Mouse (Mus musculus): Measurements from ENCODE around the gene Trpc5os. TPM values are rescaled to one million over a fixed set of nuclear protein-coding genes. Genes with fewer than 3 reads are reported as not detected.

Gene Trpc5os
- total RNA-seq (2014; rRNA removed), result not detected in 2 replicates
- polyA plus RNA-seq (2015; fragmentation: Nextera tagmentation; extraction: Ambion mirVana), result not detected in 2 replicates

DNA sequence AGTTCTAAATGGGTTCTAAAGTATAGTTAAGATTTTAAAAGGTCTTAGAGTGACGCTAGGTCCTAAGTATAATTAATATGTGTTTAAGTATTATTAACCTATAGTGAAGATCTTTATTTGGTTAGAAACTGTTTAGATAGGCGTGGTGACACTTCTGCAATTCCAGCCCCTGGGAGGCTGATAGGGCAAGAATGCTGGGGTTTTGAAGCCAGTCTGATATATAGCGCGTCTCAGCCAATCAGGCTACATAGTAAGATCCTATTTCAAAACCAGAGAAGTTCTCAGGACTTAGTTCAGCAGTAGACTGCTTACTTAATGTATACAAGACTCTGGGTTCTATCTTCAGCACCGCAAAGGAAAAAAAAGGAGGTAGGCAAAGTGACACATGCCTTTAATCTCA is at the start of gene Trpc5os:
TSS of gene Trpc5os (plus strand) at position 301 of the 400 bp plus-strand sequence.
- TF ChIP-seq CTCF (IDR thresholded peaks at IDR 0.05; ENCODE audit: low read depth), result no peak
- Histone ChIP-seq H3K4me3 (ENCODE audit: low read depth, low read length) (no peak within 1 kb of the TSS), H3K36me3 (ENCODE audit: insufficient read depth) (no peaks in the 10 kb centered on the region), H3K9ac (no peak within 1 kb of the TSS), H3K4me1 (ENCODE audit: insufficient read depth) (no peaks in the 10 kb centered on the region), H3K4me2 (ENCODE audit: low read depth) (no peak within 1 kb of the TSS), H3K9me3 (ENCODE audit: low read length) (no peaks in the 10 kb centered on the region), H3K27me3 (ENCODE audit: insufficient read depth, low read length) (no peaks in the 10 kb centered on the region), H3K27ac (ENCODE audit: low read depth, low read length) (no peak within 1 kb of the TSS)
- ATAC-seq (no peak), DNase-seq (no peak)
- WGBS, result 86% methylated on average over 5 of the region's 5 CpGs

DNA sequence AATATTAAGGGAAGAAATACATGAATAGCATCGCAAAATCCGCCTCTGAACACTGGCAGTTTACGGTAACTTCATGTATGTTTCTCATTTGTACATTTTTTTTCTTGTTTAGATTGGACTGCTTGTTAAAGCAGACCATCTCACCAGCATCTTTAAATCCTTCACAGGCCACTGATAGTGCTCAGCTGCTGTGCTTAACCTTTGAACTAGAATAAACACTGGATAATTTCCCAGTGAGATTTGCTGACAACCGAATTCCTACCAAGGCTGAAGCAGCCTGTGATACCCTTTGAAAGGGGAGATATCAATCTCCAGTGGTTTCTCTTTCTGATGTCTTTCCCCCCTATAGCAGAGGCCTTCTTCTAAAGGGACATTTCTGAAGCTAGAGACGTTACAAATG is 48.3 kb upstream of the Trpc5os start:
- no peaks in the 10 kb centered on the region for H3K4me1 ChIP-seq (ENCODE audit: insufficient read depth)
- H3K27ac ChIP-seq (ENCODE audit: low read depth, low read length), result no peak overlapping the region
- no peak overlapping the region for H3K4me3 ChIP-seq (ENCODE audit: low read depth, low read length)
- WGBS, result 88% methylated on average over 5 of the region's 5 CpGs
- no peak for TF ChIP-seq CTCF (IDR thresholded peaks at IDR 0.05; ENCODE audit: low read depth)
- no peak overlapping the region for H3K9ac ChIP-seq
- H3K27me3 ChIP-seq (ENCODE audit: insufficient read depth, low read length), result no peaks in the 10 kb centered on the region
- DNase-seq (no peak), ATAC-seq (no peak)
- H3K4me2 ChIP-seq (ENCODE audit: low read depth), result no peak overlapping the region
- no peaks in the 10 kb centered on the region for H3K36me3 ChIP-seq (ENCODE audit: insufficient read depth)
- no peaks in the 10 kb centered on the region for H3K9me3 ChIP-seq (ENCODE audit: low read length)

DNA sequence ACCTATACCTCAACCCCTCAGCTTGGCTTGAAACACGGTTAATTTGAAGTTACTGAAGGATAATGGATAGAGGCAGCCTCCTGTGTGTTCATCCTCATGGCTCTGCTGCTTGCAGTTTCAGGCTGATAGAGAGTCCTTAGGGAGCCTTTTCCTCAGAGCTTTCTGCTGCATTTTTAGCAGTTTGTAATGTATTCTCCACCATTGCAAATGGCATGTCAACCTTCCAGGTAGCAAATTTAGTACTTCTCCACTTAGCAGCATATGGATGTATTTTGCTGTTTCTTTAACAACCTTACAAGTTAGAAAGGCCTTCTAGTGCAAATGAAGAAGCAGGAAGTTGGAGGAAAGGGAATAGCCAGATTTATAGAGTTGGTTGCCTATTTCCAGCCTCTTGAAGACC is 36.1 kb upstream of the Trpc5os start:
- WGBS, result 38% methylated on average over 1 of the region's 1 CpGs
- Histone ChIP-seq H3K9ac (no peak overlapping the region), H3K4me2 (ENCODE audit: low read depth) (no peak overlapping the region), H3K4me3 (ENCODE audit: low read depth, low read length) (no peak overlapping the region), H3K9me3 (ENCODE audit: low read length) (no peaks in the 10 kb centered on the region), H3K36me3 (ENCODE audit: insufficient read depth) (no peaks in the 10 kb centered on the region), H3K27me3 (ENCODE audit: insufficient read depth, low read length) (no peaks in the 10 kb centered on the region), H3K27ac (ENCODE audit: low read depth, low read length) (no peak overlapping the region), H3K4me1 (ENCODE audit: insufficient read depth) (no peaks in the 10 kb centered on the region)
- TF ChIP-seq CTCF (IDR thresholded peaks at IDR 0.05; ENCODE audit: low read depth), result no peak
- ATAC-seq (peak; percentile 14; the same call in 1 of the 2 replicates), DNase-seq (no peak)

DNA sequence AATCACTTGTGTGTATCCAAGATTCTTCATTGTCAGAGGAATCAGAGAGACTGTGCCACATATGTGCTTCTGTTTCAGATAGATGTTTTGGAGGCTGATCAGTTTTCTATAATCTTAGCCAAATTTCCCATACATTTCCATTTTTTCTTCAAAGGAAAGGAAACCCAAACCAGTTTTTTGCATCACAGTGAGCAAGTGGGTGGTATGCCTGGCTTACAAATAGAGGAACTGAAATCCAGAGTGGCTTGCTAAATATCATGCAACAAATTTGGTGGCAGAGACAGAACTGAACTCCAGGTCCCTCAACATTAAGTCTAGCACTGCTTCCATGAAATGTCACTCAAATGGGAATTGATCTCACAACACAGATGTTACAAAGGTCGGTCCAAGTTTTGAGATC is 35.3 kb upstream of the Trpc5os start:
- no peak for TF ChIP-seq CTCF (IDR thresholded peaks at IDR 0.05; ENCODE audit: low read depth)
- Histone ChIP-seq H3K36me3 (ENCODE audit: insufficient read depth) (no peaks in the 10 kb centered on the region), H3K4me1 (ENCODE audit: insufficient read depth) (no peaks in the 10 kb centered on the region), H3K4me2 (ENCODE audit: low read depth) (no peak overlapping the region), H3K9ac (no peak overlapping the region), H3K4me3 (ENCODE audit: low read depth, low read length) (no peak overlapping the region), H3K27me3 (ENCODE audit: insufficient read depth, low read length) (no peaks in the 10 kb centered on the region), H3K9me3 (ENCODE audit: low read length) (no peaks in the 10 kb centered on the region), H3K27ac (ENCODE audit: low read depth, low read length) (no peak overlapping the region)
- ATAC-seq, result peak; percentile 16; the same call in 1 of the 2 replicates
- peak; percentile 4 for DNase-seq
- WGBS, result 83% methylated on average over 1 of the region's 1 CpGs

DNA sequence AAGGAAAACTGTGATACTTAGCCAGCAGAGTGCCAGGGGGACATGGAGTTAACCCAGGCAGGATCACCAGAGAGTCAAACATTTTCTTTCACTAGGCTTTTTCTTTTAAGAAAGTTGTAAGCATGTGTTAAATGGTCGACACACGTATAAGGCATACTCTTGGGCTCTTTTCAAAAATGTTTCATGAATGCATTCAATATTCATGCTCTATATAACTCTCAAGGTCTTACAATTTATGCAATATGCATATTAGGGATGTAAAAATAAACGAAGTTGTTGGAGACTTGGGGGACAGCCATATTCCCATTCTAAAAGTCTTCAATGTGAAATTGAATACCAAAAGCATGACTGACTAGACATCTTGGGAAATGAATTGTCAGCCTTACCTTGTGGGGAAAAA is 32.5 kb upstream of the Trpc5os start:
- no peak overlapping the region for H3K4me2 ChIP-seq (ENCODE audit: low read depth)
- no peak overlapping the region for H3K9ac ChIP-seq
- no peaks in the 10 kb centered on the region for H3K36me3 ChIP-seq (ENCODE audit: insufficient read depth)
- DNase-seq (no peak), ATAC-seq (peak; percentile 51; the same call in 1 of the 2 replicates)
- H3K27me3 ChIP-seq (ENCODE audit: insufficient read depth, low read length), result no peaks in the 10 kb centered on the region
- no peak for TF ChIP-seq CTCF (IDR thresholded peaks at IDR 0.05; ENCODE audit: low read depth)
- WGBS, result 69% methylated on average over 3 of the region's 3 CpGs
- no peaks in the 10 kb centered on the region for H3K9me3 ChIP-seq (ENCODE audit: low read length)
- no peaks in the 10 kb centered on the region for H3K4me1 ChIP-seq (ENCODE audit: insufficient read depth)
- H3K4me3 ChIP-seq (ENCODE audit: low read depth, low read length), result no peak overlapping the region
- H3K27ac ChIP-seq (ENCODE audit: low read depth, low read length), result no peak overlapping the region

DNA sequence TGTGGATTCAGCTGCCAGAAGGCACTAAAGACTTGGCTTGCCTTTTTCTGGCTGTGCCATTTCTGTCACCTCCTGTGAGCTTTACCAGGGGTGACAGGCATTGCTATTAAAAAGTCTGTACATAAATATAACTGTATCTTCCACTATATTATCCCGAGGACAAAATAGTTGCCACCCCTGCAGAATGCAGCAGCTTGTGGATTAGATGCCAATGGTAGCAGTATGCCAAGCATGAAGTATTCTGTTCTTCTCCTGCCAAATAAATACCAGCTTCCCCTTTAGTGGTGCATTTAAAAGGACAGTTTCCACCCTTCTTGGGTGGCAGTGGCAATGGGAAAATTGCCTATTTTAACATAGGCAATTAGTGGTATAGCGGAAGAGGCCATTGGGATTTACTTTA is 8.0 kb downstream of the Trpc5os start:
- Histone ChIP-seq H3K4me3 (ENCODE audit: low read depth, low read length) (no peak overlapping the region), H3K9ac (no peak overlapping the region), H3K27ac (ENCODE audit: low read depth, low read length) (no peak overlapping the region), H3K4me2 (ENCODE audit: low read depth) (no peak overlapping the region), H3K27me3 (ENCODE audit: insufficient read depth, low read length) (no peaks in the 10 kb centered on the region), H3K9me3 (ENCODE audit: low read length) (no peaks in the 10 kb centered on the region), H3K36me3 (ENCODE audit: insufficient read depth) (no peaks in the 10 kb centered on the region), H3K4me1 (ENCODE audit: insufficient read depth) (no peaks in the 10 kb centered on the region)
- no peak for TF ChIP-seq CTCF (IDR thresholded peaks at IDR 0.05; ENCODE audit: low read depth)
- ATAC-seq (no peak), DNase-seq (peak; percentile 29)
- WGBS, result 52% methylated on average over 2 of the region's 2 CpGs

GRCm38 (mm10) chrX:144491394-144491793 is 35.0 kb downstream of the Trpc5os start:
- Histone ChIP-seq H3K27me3 (ENCODE audit: insufficient read depth, low read length) (no peaks in the 10 kb centered on the region), H3K36me3 (ENCODE audit: insufficient read depth) (no peaks in the 10 kb centered on the region), H3K9ac (no peak overlapping the region), H3K4me2 (ENCODE audit: low read depth) (no peak overlapping the region), H3K4me1 (ENCODE audit: insufficient read depth) (no peaks in the 10 kb centered on the region), H3K27ac (ENCODE audit: low read depth, low read length) (no peak overlapping the region), H3K9me3 (ENCODE audit: low read length) (no peaks in the 10 kb centered on the region), H3K4me3 (ENCODE audit: low read depth, low read length) (no peak overlapping the region)
- ATAC-seq, result no peak
- DNase-seq, result no peak
- no peak for TF ChIP-seq CTCF (IDR thresholded peaks at IDR 0.05; ENCODE audit: low read depth)
- 70% methylated on average over 1 of the region's 1 CpGs for WGBS

All from forebrain, postnatal 0 days (tissue).